ENCODE assay signal across 17 mouse cellular contexts in genomic region chr5:149568993-149569392, GRCm38 (mm10). TPM values are rescaled to one million over a fixed set of nuclear protein-coding genes. Genes with fewer than 3 reads are reported as not detected.
DNase-seq lines count a peak whose midpoint lies in the region; ATAC-seq and TF ChIP-seq lines count a peak whose summit lies in the region.
"Had no signal": no experiment of that assay in that cellular context is flagged by ENCODE, and none has a peak within 500 bp of the region (broad histone marks: within the 10 kb centered on the region; RNA-seq: fewer than 3 reads in every experiment).

No protein-coding gene starts in this region.

- 0 out of 2 replicates have a peak overlapping the region, but pooled peaks have one; percentile 23 for H3K27ac ChIP-seq in forebrain, embryonic 15.5 days (replicated peaks)
- H3K27ac ChIP-seq in forebrain, embryonic 14.5 days (ENCODE audit: low read depth, low read length): no peak overlapping the region
- H3K27ac ChIP-seq in embryonic fibroblast, embryonic 13.5 days (ENCODE audit: insufficient read depth, low read length): peak overlapping the region; percentile 44; the same call in 1 of the 2 replicates
- H3K27ac ChIP-seq: forebrain, embryonic 13.5 days; liver, embryonic 13.5 days; midbrain, embryonic 13.5 days; neural tube, embryonic 15.5 days had no signal

- TF ChIP-seq POLR2A in embryonic fibroblast, embryonic 13.5 days (IDR thresholded peaks at IDR 0.05; ENCODE audit: low read depth, low read length): no peak

- no peak for ATAC-seq in forebrain, embryonic 15.5 days (replicated peaks)
- no peak for ATAC-seq in forebrain, embryonic 14.5 days
- ATAC-seq: forebrain, embryonic 13.5 days; midbrain, embryonic 13.5 days had no signal

- DNase-seq in forebrain, embryonic 14.5 days (ENCODE audit: low spot score): no peak
- peak; percentile 10 for DNase-seq in kidney, postnatal 14 days
- no peak for DNase-seq in kidney, adult 9 months
- DNase-seq in lung, postnatal 14 days: peak; percentile 28
- no peak for DNase-seq in thymus, postnatal 14 days
- DNase-seq in thymus, postnatal 10 days (ENCODE audit: low spot score in 2 of 2): no peak
- DNase-seq: adrenal gland, adult 8-10 months; kidney, adult 18-20 months; left cerebral cortex, postnatal 4 days; liver, embryonic 13.5 days had no signal

- peaks cover 22% of the 10 kb centered on the region for H3K4me1 ChIP-seq in forebrain, embryonic 15.5 days
- H3K4me1 ChIP-seq in forebrain, embryonic 14.5 days (ENCODE audit: control insufficient read depth, insufficient read depth, low read length): peaks cover 15% of the 10 kb centered on the region
- H3K4me1 ChIP-seq in embryonic fibroblast, embryonic 13.5 days (ENCODE audit: control insufficient read depth, insufficient read depth, low read length): no peaks in the 10 kb centered on the region
- H3K4me1 ChIP-seq: liver, embryonic 13.5 days had no signal

- TF ChIP-seq CTCF in embryonic fibroblast, embryonic 13.5 days (IDR thresholded peaks at IDR 0.05; ENCODE audit: borderline replicate concordance, insufficient read depth, low read length): no peak

- H3K9me3 ChIP-seq in forebrain, embryonic 15.5 days: no peaks in the 10 kb centered on the region
- no peaks in the 10 kb centered on the region for H3K9me3 ChIP-seq in forebrain, embryonic 14.5 days (replicated peaks; ENCODE audit: control insufficient read depth, low read length)
- H3K9me3 ChIP-seq: forebrain, embryonic 13.5 days; liver, embryonic 13.5 days; midbrain, embryonic 13.5 days; neural tube, embryonic 15.5 days had no signal

- H3K4me3 ChIP-seq in forebrain, embryonic 15.5 days: no peak overlapping the region
- no peak overlapping the region for H3K4me3 ChIP-seq in forebrain, embryonic 14.5 days (ENCODE audit: low read depth, low read length)
- no peak overlapping the region for H3K4me3 ChIP-seq in embryonic fibroblast, embryonic 13.5 days (ENCODE audit: insufficient read depth, low read length)
- H3K4me3 ChIP-seq: forebrain, embryonic 13.5 days; heart, embryonic 12.5 days; liver, embryonic 13.5 days; midbrain, embryonic 13.5 days; myocyte; neural tube, embryonic 15.5 days had no signal

- H3K36me3 ChIP-seq in forebrain, embryonic 15.5 days: no peaks in the 10 kb centered on the region
- H3K36me3 ChIP-seq in forebrain, embryonic 14.5 days (ENCODE audit: control insufficient read depth, insufficient read depth, low read length): no peaks in the 10 kb centered on the region
- H3K36me3 ChIP-seq: heart, embryonic 12.5 days; liver, embryonic 13.5 days; midbrain, embryonic 13.5 days; neural tube, embryonic 15.5 days had no signal

- no peak overlapping the region for H3K9ac ChIP-seq in forebrain, embryonic 15.5 days (replicated peaks)
- H3K9ac ChIP-seq in forebrain, embryonic 14.5 days (ENCODE audit: low read length): no peak overlapping the region
- H3K9ac ChIP-seq: forebrain, embryonic 13.5 days; heart, embryonic 12.5 days; liver, embryonic 13.5 days; midbrain, embryonic 13.5 days; neural tube, embryonic 15.5 days had no signal

- H3K4me2 ChIP-seq in forebrain, embryonic 15.5 days (replicated peaks): no peak overlapping the region
- no peak overlapping the region for H3K4me2 ChIP-seq in forebrain, embryonic 14.5 days (ENCODE audit: low read length)
- H3K4me2 ChIP-seq: forebrain, embryonic 13.5 days; heart, embryonic 12.5 days; liver, embryonic 13.5 days; midbrain, embryonic 13.5 days; neural tube, embryonic 15.5 days had no signal

- H3K27me3 ChIP-seq in forebrain, embryonic 15.5 days: no peaks in the 10 kb centered on the region
- no peaks in the 10 kb centered on the region for H3K27me3 ChIP-seq in forebrain, embryonic 14.5 days (replicated peaks; ENCODE audit: control insufficient read depth, insufficient read depth, low read length)
- H3K27me3 ChIP-seq: forebrain, embryonic 13.5 days; heart, embryonic 12.5 days; liver, embryonic 13.5 days; midbrain, embryonic 13.5 days; neural tube, embryonic 15.5 days had no signal

- WGBS in forebrain, embryonic 15.5 days: 81% methylated on average over 13 of the region's 13 CpGs
- WGBS in forebrain, embryonic 14.5 days: 85% methylated on average over 13 of the region's 13 CpGs

RNA-seq across cellular contexts. Expression of gene Wdr95, which starts 40.5 kb away (rescaled TPM):
- 0.46 and 0.75 TPM in 2 replicates for polyA plus RNA-seq in forebrain, embryonic 15.5 days (2015; fragmentation: Nextera tagmentation; extraction: Ambion mirVana)
- 0.69 and 1.2 TPM in 2 replicates for polyA plus RNA-seq in forebrain, embryonic 14.5 days (2014; fragmentation: Nextera tagmentation; extraction: Ambion mirVana)
- not detected in 2 replicates for polyA plus RNA-seq in embryonic fibroblast, embryonic 13.5 days (2011; ENCODE audit: insufficient read length, low read depth, missing spikeins)
- polyA plus RNA-seq: liver, embryonic 13.5 days had no signal

Comparison
In these comparisons a context has a peak if more than half of its experiments do, and no peak if none do; other contexts are left out.
1. DNase-seq: peak in kidney, postnatal 14 days (single experiment) and lung, postnatal 14 days (single experiment); none in forebrain, embryonic 14.5 days (single experiment), kidney, adult 9 months (single experiment), thymus, postnatal 14 days (single experiment) and thymus, postnatal 10 days (0 of 2).